Mouse (Mus musculus) heart, embryonic 13.5 days (tissue): ENCODE data around the gene Nos1. TPM values are rescaled to one million over a fixed set of nuclear protein-coding genes. Genes with fewer than 3 reads are reported as not detected.

Experiments used
- ATAC-seq: fragments of 200-750 bp; cut with Nextera tagmentation; 2 replicates; pipeline ENCODE4 v1.8.0; 2017; ENCODE audit warnings: moderate TSS enrichment; ENCODE audit not compliant: insufficient number of reproducible peaks, low FRiP score, low TSS enrichment; ENCODE audit errors: extremely low read depth
- H3K27ac ChIP-seq: fragments of 300-500 bp; sonication (generic); replicated peaks from 2 replicates; pipeline ENCODE4 v1.5.1; 2015; ENCODE audit warnings: moderate library complexity, mild to moderate bottlenecking, inconsistent platforms
- H3K27me3 ChIP-seq: fragments of 300-500 bp; sonication (generic); replicated peaks from 2 replicates; pipeline ENCODE4 v1.6.1; 2015; ENCODE audit warnings: mild to moderate bottlenecking, inconsistent platforms
- H3K36me3 ChIP-seq: fragments of 300-500 bp; sonication (generic); 2 replicates; pipeline ENCODE4 v1.6.1; 2015; ENCODE audit warnings: mild to moderate bottlenecking, inconsistent platforms
- H3K4me1 ChIP-seq: fragments of 300-500 bp; sonication (generic); 2 replicates; pipeline ENCODE4 v1.6.1; 2015; ENCODE audit warnings: inconsistent platforms
- H3K4me2 ChIP-seq: fragments of 300-500 bp; sonication (generic); 2 replicates; pipeline ENCODE4 v1.6.1; 2015; ENCODE audit warnings: inconsistent platforms, mild to moderate bottlenecking, moderate library complexity
- H3K4me3 ChIP-seq: fragments of 300-500 bp; sonication (generic); 2 replicates; pipeline ENCODE4 v1.5.1; 2015; ENCODE audit warnings: moderate library complexity, mild to moderate bottlenecking, inconsistent platforms
- H3K9ac ChIP-seq: fragments of 300-500 bp; sonication (generic); 2 replicates; pipeline ENCODE4 v1.6.1; 2015; ENCODE audit warnings: inconsistent platforms, mild to moderate bottlenecking, moderate library complexity
- H3K9me3 ChIP-seq: fragments of 300-500 bp; sonication (generic); 2 replicates; pipeline ENCODE4 v1.6.1; 2016; ENCODE audit warnings: inconsistent platforms
- WGBS: fragments of 180-500 bp; shearing (Covaris S2); methylation state at CpG from one replicate; pipeline ENCODE4 v1.1.7; 2015; ENCODE audit warnings: mixed read lengths; 5-methylcytosine and 5-hydroxymethylcytosine counted together
- polyA plus RNA-seq: library from polyadenylated mRNA; unstranded; fragments of >200 nt; fragmentation: Nextera tagmentation; extraction: Ambion mirVana; gene quantifications from 2 replicates; pipeline ENCODE4 v1.2.1, GENCODE M21; 2015

Gene Nos1
- polyA plus RNA-seq, 1 experiment from 2014 or later, result 0.04 TPM

DNA sequence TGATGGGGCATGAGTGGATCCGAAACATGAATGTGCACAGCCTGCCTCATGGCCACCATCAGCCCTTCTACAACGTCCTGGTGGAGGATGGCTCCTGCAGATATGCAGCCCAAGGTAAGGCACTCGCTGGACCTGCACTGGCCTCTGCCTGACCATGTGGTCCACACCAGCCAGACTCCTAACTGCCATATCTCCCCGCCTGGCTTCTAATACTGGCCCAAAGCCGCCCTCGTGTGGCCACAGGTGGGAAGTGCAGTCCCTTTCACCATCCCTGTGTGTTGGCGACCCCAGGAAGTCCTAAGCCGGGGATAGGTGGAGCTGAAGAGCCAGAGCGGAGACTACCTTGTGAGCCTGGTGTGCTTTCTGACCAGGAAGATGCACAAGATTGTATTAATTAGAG, 221.2 kb downstream of the Nos1 start:
- no peak overlapping the region for H3K9ac ChIP-seq
- H3K4me1 ChIP-seq, result peaks cover 12% of the 10 kb centered on the region
- no peak for ATAC-seq
- no peak overlapping the region for H3K4me3 ChIP-seq
- WGBS, result 34% methylated on average over 9 of the region's 9 CpGs
- no peaks in the 10 kb centered on the region for H3K9me3 ChIP-seq
- H3K4me2 ChIP-seq, result no peak overlapping the region
- H3K27ac ChIP-seq, result no peak overlapping the region
- no peaks in the 10 kb centered on the region for H3K27me3 ChIP-seq
- peaks cover 96% of the 10 kb centered on the region for H3K36me3 ChIP-seq

DNA sequence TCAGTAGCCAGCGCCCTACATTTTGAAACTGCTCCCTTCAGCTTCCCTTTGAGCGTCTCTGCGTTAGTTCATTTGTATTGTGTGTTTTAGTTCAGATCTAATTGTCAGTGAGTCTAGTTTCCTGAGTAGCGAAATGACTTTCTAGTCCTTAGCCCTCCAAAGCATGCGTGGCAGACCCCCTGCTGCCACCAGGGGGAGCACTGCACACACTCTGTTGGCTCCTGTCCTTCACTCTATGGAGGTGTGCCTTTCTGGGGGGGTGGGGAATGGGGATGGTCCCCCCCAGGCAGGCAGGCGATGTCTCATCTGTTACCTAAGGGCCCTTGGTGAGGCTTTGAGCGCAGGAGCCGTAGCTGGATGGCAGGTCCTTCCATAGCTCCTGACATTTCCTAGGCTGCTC, 223.8 kb downstream of the Nos1 start:
- H3K4me2 ChIP-seq, result no peak overlapping the region

DNA sequence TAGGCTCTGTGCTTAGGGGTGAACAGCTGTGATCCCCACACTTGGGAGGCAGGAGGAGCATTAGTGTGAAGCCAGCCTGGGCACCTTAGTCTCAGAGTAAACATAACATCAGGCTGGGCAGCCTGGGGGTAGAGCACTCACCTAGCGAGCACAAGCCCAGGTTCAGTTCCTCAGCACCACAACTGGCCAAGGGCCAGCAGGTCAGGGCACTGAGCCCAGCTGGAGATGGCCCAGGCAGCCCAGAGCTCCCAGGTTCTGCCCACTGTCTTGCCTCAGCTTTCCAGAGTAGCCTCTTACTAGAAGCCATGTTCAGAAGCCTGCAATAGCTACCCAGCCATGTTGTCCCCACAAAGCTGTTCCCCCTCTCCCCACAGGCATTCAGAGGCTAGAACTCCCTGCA, 224.9 kb downstream of the Nos1 start:
- no peaks in the 10 kb centered on the region for H3K9me3 ChIP-seq
- no peak overlapping the region for H3K4me3 ChIP-seq
- 80% methylated on average over 1 of the region's 1 CpGs for WGBS
- no peaks in the 10 kb centered on the region for H3K4me1 ChIP-seq
- no peak for ATAC-seq
- H3K9ac ChIP-seq, result no peak overlapping the region
- H3K36me3 ChIP-seq, result peaks cover 92% of the 10 kb centered on the region
- H3K27ac ChIP-seq, result no peak overlapping the region
- no peak overlapping the region for H3K4me2 ChIP-seq
- H3K27me3 ChIP-seq, result no peaks in the 10 kb centered on the region

More for the DNA sequence above, 223.8 kb downstream of the Nos1 start:
- Histone ChIP-seq H3K9ac (no peak overlapping the region), H3K4me3 (no peak overlapping the region), H3K4me1 (no peaks in the 10 kb centered on the region), H3K9me3 (no peaks in the 10 kb centered on the region), H3K27me3 (no peaks in the 10 kb centered on the region), H3K36me3 (peaks cover 96% of the 10 kb centered on the region), H3K27ac (no peak overlapping the region)
- WGBS, result 75% methylated on average over 8 of the region's 8 CpGs
- ATAC-seq, result no peak

DNA sequence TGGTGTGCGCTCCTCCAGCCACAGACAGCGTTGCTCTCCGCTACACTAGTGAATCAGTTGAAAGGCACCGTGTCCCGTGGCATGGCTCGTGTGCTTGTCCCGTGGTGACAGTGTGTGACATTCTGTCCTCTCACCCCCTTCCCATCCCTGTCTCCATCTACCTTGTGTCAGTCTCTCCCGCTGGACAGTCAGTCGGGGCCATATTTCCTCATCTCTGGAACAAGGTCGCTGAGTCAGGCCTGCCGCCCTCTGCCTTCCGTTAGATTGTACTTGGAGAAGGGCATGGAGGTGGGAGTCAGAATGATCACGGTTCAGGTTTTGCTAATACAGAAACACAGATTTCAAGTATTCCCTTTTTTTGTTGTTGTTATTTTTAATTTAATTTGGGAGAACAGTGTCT, 227.5 kb downstream of the Nos1 start:
- Histone ChIP-seq H3K4me3 (no peak overlapping the region), H3K27ac (no peak overlapping the region), H3K4me1 (peaks cover 7% of the 10 kb centered on the region), H3K36me3 (peaks cover 69% of the 10 kb centered on the region), H3K9me3 (no peaks in the 10 kb centered on the region), H3K9ac (no peak overlapping the region), H3K4me2 (no peak overlapping the region), H3K27me3 (no peaks in the 10 kb centered on the region)
- no peak for ATAC-seq
- WGBS, result 86% methylated on average over 13 of the region's 13 CpGs

Other genes with a start within 250 kb of the Nos1 start
- gene Fbxo21, start 195.7 kb downstream of the Nos1 start, polyA plus RNA-seq, result 51.0 and 53.0 TPM in 2 replicates
- gene Tesc, start 246.7 kb downstream of the Nos1 start, polyA plus RNA-seq, result 17.8 and 20.3 TPM in 2 replicates